Mouse (Mus musculus) bone marrow macrophage, adult 2 months (primary cell): ENCODE results near the gene Bcan.

Experiments used
- CTCF ChIP-seq: IDR thresholded peaks from 2 replicates; pipeline ENCODE4 v1.5.1; 2012; ENCODE audit warnings: low read depth, mild to moderate bottlenecking, low read length, moderate library complexity
- POLR2A ChIP-seq: IDR thresholded peaks from 2 replicates; pipeline ENCODE4 v1.6.1; 2012; ENCODE audit warnings: mild to moderate bottlenecking, low read depth, low read length, borderline replicate concordance

DNA sequence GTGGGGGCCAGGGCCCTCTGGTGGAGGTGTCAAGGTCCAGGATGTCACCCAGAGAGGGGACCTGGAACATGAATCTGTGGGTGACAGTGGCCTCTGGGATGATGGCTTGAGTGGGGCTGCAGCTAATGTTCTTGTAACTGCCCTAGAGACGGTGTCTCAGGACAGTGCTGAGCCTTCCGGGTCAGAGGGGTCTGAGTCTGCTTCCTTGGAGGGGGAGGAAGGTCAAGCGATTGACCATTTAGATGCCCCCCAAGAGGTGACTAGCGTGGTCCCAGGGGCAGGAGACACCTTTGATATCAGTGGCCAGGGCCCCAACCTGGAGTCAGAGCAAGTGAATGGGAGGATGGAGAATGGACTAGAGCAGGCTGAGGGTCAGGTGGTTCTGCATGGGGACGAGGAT, 20.5 kb downstream of the Bcan start:
- TF ChIP-seq CTCF (no peak), POLR2A (no peak)
